In genomic region chr11:96282795-96283430, GRCm38 (mm10) we compare ENCODE assay signal across 11 mouse cellular contexts. TPM values are rescaled to one million over a fixed set of nuclear protein-coding genes. Genes with fewer than 3 reads are reported as not detected.
A peak's percentile ranks its signal among the peaks of the same experiment; 100 is the strongest.
DNase-seq lines count a peak whose midpoint lies in the region; ATAC-seq and TF ChIP-seq lines count a peak whose summit lies in the region.
"Had no signal": no experiment of that assay in that cellular context is flagged by ENCODE, and none has a peak within 500 bp of the region (broad histone marks: within the 10 kb centered on the region; RNA-seq: fewer than 3 reads in every experiment).

No protein-coding gene starts in this region.

- H3K79me2 ChIP-seq in heart, adult 2 months (replicated peaks; ENCODE audit: control insufficient read depth, insufficient read depth, low read length): no peaks in the 10 kb centered on the region

- no peak for ATAC-seq in heart, embryonic 15.5 days (replicated peaks; ENCODE audit: insufficient number of reproducible peaks, insufficient read depth, low FRiP score, low read depth)
- ATAC-seq in hindbrain, embryonic 13.5 days (ENCODE audit: low FRiP score): no peak
- ATAC-seq in limb, embryonic 14.5 days (ENCODE audit: low FRiP score, low read depth): no peak

- no peak for TF ChIP-seq CTCF in heart, adult 2 months (IDR thresholded peaks at IDR 0.05)

- H3K4me1 ChIP-seq in heart, embryonic 15.5 days (replicated peaks): peaks cover 32% of the 10 kb centered on the region
- H3K4me1 ChIP-seq in heart, adult 2 months (ENCODE audit: control insufficient read depth, insufficient read depth, low read length): peaks cover 1% of the 10 kb centered on the region; the same call in 1 of the 2 replicates
- H3K4me1 ChIP-seq in hindbrain, embryonic 13.5 days (replicated peaks): peaks cover 3% of the 10 kb centered on the region
- H3K4me1 ChIP-seq in limb, embryonic 14.5 days (ENCODE audit: control insufficient read depth, insufficient read depth, low read length): peaks cover 4% of the 10 kb centered on the region; the same call in 1 of the 2 replicates
- H3K4me1 ChIP-seq in forebrain, embryonic 10.5 days: peaks cover 36% of the 10 kb centered on the region

- peak overlapping the region; percentile 68 for H3K4me2 ChIP-seq in heart, embryonic 15.5 days
- peak overlapping the region; percentile 54 for H3K4me2 ChIP-seq in hindbrain, embryonic 13.5 days
- peak overlapping the region; percentile 18; the same call in 1 of the 2 replicates for H3K4me2 ChIP-seq in limb, embryonic 14.5 days (replicated peaks; ENCODE audit: low read depth, low read length, severe bottlenecking)

- no peak for DNase-seq in heart, adult 2 months
- peak; percentile 82 for DNase-seq in ES-CJ7 (ENCODE audit: low read depth, low spot score)
- DNase-seq in limb, embryonic 14.5 days (ENCODE audit: low spot score): no peak
- DNase-seq in B cell, adult 2 months: no peak
- DNase-seq in forebrain, embryonic 10.5 days (ENCODE audit: extremely low spot score, low spot score): no peak
- DNase-seq in natural killer cell, adult 2 months (ENCODE audit: low spot score in 2 of 2): no peak

- peak overlapping the region; percentile 50 for H3K4me3 ChIP-seq in heart, embryonic 15.5 days
- no peak overlapping the region for H3K4me3 ChIP-seq in heart, adult 2 months
- peak overlapping the region; percentile 48 for H3K4me3 ChIP-seq in hindbrain, embryonic 13.5 days
- peak overlapping the region; percentile 17 for H3K4me3 ChIP-seq in limb, embryonic 14.5 days (replicated peaks; ENCODE audit: low read length)
- no peak overlapping the region for H3K4me3 ChIP-seq in forebrain, embryonic 10.5 days

- no peak overlapping the region for H3K27ac ChIP-seq in heart, embryonic 15.5 days
- no peak overlapping the region for H3K27ac ChIP-seq in heart, adult 2 months
- H3K27ac ChIP-seq in hindbrain, embryonic 13.5 days: peak overlapping the region; percentile 95
- H3K27ac ChIP-seq in limb, embryonic 14.5 days (replicated peaks; ENCODE audit: low read depth, low read length): no peak overlapping the region
- no peak overlapping the region for H3K27ac ChIP-seq in forebrain, embryonic 10.5 days

- intact Hi-C loops in heart, adult 2 months (cut with DNase I): loop anchor here (10.0 kb wide), 2 partner anchors 278 to 442 kb away; partner anchors contain the start of gene Igf2bp1

- WGBS in heart, embryonic 15.5 days: under 1% methylated on average over 49 of the region's 49 CpGs
- 3% methylated on average over 49 of the region's 49 CpGs for WGBS in heart, adult 2 months
- WGBS in hindbrain, embryonic 13.5 days: under 1% methylated on average over 49 of the region's 49 CpGs
- under 1% methylated on average over 48 of the region's 49 CpGs for WGBS in limb, embryonic 14.5 days
- under 1% methylated on average over 49 of the region's 49 CpGs for WGBS in forebrain, embryonic 10.5 days

- TF ChIP-seq POLR2A in heart, adult 2 months (IDR thresholded peaks at IDR 0.05; ENCODE audit: insufficient read depth, low read depth, low read length): no peak
- TF ChIP-seq POLR2A in limb, embryonic 14.5 days (IDR thresholded peaks at IDR 0.05; ENCODE audit: borderline replicate concordance, extremely low read depth, insufficient read depth, insufficient read length): no peak

- H3K9ac ChIP-seq in heart, embryonic 15.5 days: no peak overlapping the region
- no peak overlapping the region for H3K9ac ChIP-seq in heart, adult 2 months (ENCODE audit: low read depth, low read length)
- H3K9ac ChIP-seq in hindbrain, embryonic 13.5 days: peak overlapping the region; percentile 84
- H3K9ac ChIP-seq in limb, embryonic 14.5 days (ENCODE audit: low read depth, low read length, severe bottlenecking): no peak overlapping the region

- no peaks in the 10 kb centered on the region for H3K9me3 ChIP-seq in heart, embryonic 15.5 days (replicated peaks)
- H3K9me3 ChIP-seq in hindbrain, embryonic 13.5 days: no peaks in the 10 kb centered on the region
- no peaks in the 10 kb centered on the region for H3K9me3 ChIP-seq in limb, embryonic 14.5 days (ENCODE audit: control insufficient read depth, low read length)
- H3K9me3 ChIP-seq in forebrain, embryonic 10.5 days: no peaks in the 10 kb centered on the region

- H3K27me3 ChIP-seq in heart, embryonic 15.5 days: peaks cover 98% of the 10 kb centered on the region
- H3K27me3 ChIP-seq in heart, adult 2 months (ENCODE audit: control insufficient read depth, insufficient read depth, low read length): peaks cover 54% of the 10 kb centered on the region
- H3K27me3 ChIP-seq in hindbrain, embryonic 13.5 days: peaks cover 93% of the 10 kb centered on the region
- H3K27me3 ChIP-seq in limb, embryonic 14.5 days (ENCODE audit: control insufficient read depth, insufficient read depth, low read length): peaks cover 98% of the 10 kb centered on the region
- H3K27me3 ChIP-seq in forebrain, embryonic 10.5 days (ENCODE audit: poor library complexity, severe bottlenecking): peaks cover 100% of the 10 kb centered on the region

- H3K36me3 ChIP-seq in heart, embryonic 15.5 days: no peaks in the 10 kb centered on the region
- H3K36me3 ChIP-seq in heart, adult 2 months (ENCODE audit: control insufficient read depth, insufficient read depth, low read length): no peaks in the 10 kb centered on the region
- H3K36me3 ChIP-seq in hindbrain, embryonic 13.5 days: no peaks in the 10 kb centered on the region
- H3K36me3 ChIP-seq in limb, embryonic 14.5 days (ENCODE audit: control insufficient read depth, insufficient read depth, low read length): no peaks in the 10 kb centered on the region
- no peaks in the 10 kb centered on the region for H3K36me3 ChIP-seq in forebrain, embryonic 10.5 days (replicated peaks)

- no peak for TF ChIP-seq EP300 in heart, adult 2 months (IDR thresholded peaks at IDR 0.05; ENCODE audit: insufficient read depth, low read depth, low read length)

RNA-seq across cellular contexts. Expression of gene Hoxb8, which starts 1.2 kb away (rescaled TPM):
- polyA plus RNA-seq in heart, embryonic 15.5 days (2015; fragmentation: Nextera tagmentation; extraction: Ambion mirVana): 0.08 TPM in 1 of 2 replicates, not detected in the other
- total RNA-seq in heart, adult 2 months (2021): not detected
- polyA plus RNA-seq in heart, adult 2 months (2012; rRNA removed): not detected in 2 replicates
- polyA plus RNA-seq in hindbrain, embryonic 13.5 days (2015; fragmentation: Nextera tagmentation; extraction: Ambion mirVana): 19.2 and 27.2 TPM in 2 replicates
- 2.1 and 2.3 TPM in 2 replicates for polyA plus RNA-seq in limb, embryonic 14.5 days (2012; rRNA removed)
- 0.10 and 0.43 TPM in 2 replicates for polyA plus RNA-seq in limb, embryonic 14.5 days (2014; fragmentation: Nextera tagmentation; extraction: Ambion mirVana)
- polyA plus RNA-seq in forebrain, embryonic 10.5 days (2016; fragmentation: Nextera tagmentation; extraction: Ambion mirVana): not detected in 2 replicates
- total RNA-seq: MEL had no signal
- polyA plus RNA-seq: heart, embryonic 14.5 days; liver, embryonic 16.5 days had no signal

RNA-seq across cellular contexts. Expression of gene Hoxb7, which starts 3.5 kb away (rescaled TPM):
- polyA plus RNA-seq in heart, embryonic 15.5 days (2015; fragmentation: Nextera tagmentation; extraction: Ambion mirVana): 0.25 and 0.32 TPM in 2 replicates
- total RNA-seq in heart, adult 2 months (2021): not detected
- polyA plus RNA-seq in heart, adult 2 months (2012; rRNA removed): not detected in 2 replicates
- polyA plus RNA-seq in hindbrain, embryonic 13.5 days (2015; fragmentation: Nextera tagmentation; extraction: Ambion mirVana): 21.5 and 33.2 TPM in 2 replicates
- polyA plus RNA-seq in limb, embryonic 14.5 days (2012; rRNA removed): 2.0 and 2.7 TPM in 2 replicates
- polyA plus RNA-seq in limb, embryonic 14.5 days (2014; fragmentation: Nextera tagmentation; extraction: Ambion mirVana): 2.2 and 4.4 TPM in 2 replicates
- not detected in 2 replicates for polyA plus RNA-seq in forebrain, embryonic 10.5 days (2016; fragmentation: Nextera tagmentation; extraction: Ambion mirVana)
- total RNA-seq: MEL had no signal
- polyA plus RNA-seq: heart, embryonic 14.5 days had no signal

RNA-seq across cellular contexts. Expression of gene Hoxb6, which starts 9.4 kb away (rescaled TPM):
- 0.49 and 1.2 TPM in 2 replicates for polyA plus RNA-seq in heart, embryonic 15.5 days (2015; fragmentation: Nextera tagmentation; extraction: Ambion mirVana)
- total RNA-seq in heart, adult 2 months (2021): not detected
- not detected in 2 replicates for polyA plus RNA-seq in heart, adult 2 months (2012; rRNA removed)
- 81.9 and 132 TPM in 2 replicates for polyA plus RNA-seq in hindbrain, embryonic 13.5 days (2015; fragmentation: Nextera tagmentation; extraction: Ambion mirVana)
- polyA plus RNA-seq in limb, embryonic 14.5 days (2012; rRNA removed): 2.2 and 2.8 TPM in 2 replicates
- 0.30 and 0.61 TPM in 2 replicates for polyA plus RNA-seq in limb, embryonic 14.5 days (2014; fragmentation: Nextera tagmentation; extraction: Ambion mirVana)
- polyA plus RNA-seq in forebrain, embryonic 10.5 days (2016; fragmentation: Nextera tagmentation; extraction: Ambion mirVana): not detected in 2 replicates
- total RNA-seq: MEL had no signal
- polyA plus RNA-seq: heart, embryonic 14.5 days had no signal

RNA-seq across cellular contexts. Expression of gene Hoxb9, which starts 11.7 kb away (rescaled TPM):
- polyA plus RNA-seq in heart, embryonic 15.5 days (2015; fragmentation: Nextera tagmentation; extraction: Ambion mirVana): 0.06 TPM in 1 of 2 replicates, not detected in the other
- total RNA-seq in heart, adult 2 months (2021): not detected
- polyA plus RNA-seq in heart, adult 2 months (2012; rRNA removed): not detected in 2 replicates
- polyA plus RNA-seq in hindbrain, embryonic 13.5 days (2015; fragmentation: Nextera tagmentation; extraction: Ambion mirVana): 4.8 and 7.2 TPM in 2 replicates
- 3.2 and 4.4 TPM in 2 replicates for polyA plus RNA-seq in limb, embryonic 14.5 days (2012; rRNA removed)
- polyA plus RNA-seq in limb, embryonic 14.5 days (2014; fragmentation: Nextera tagmentation; extraction: Ambion mirVana): 1.1 and 1.2 TPM in 2 replicates
- not detected in 2 replicates for polyA plus RNA-seq in forebrain, embryonic 10.5 days (2016; fragmentation: Nextera tagmentation; extraction: Ambion mirVana)
- total RNA-seq: MEL had no signal
- polyA plus RNA-seq: heart, embryonic 14.5 days; liver, embryonic 16.5 days had no signal

RNA-seq across cellular contexts. Expression of gene Hoxb5, which starts 20.2 kb away (rescaled TPM):
- 1.4 and 3.3 TPM in 2 replicates for polyA plus RNA-seq in heart, embryonic 15.5 days (2015; fragmentation: Nextera tagmentation; extraction: Ambion mirVana)
- under 1 TPM in 1 of 2 experiments, not detected in 1; 0.18 TPM for total RNA-seq in heart, adult 2 months (2021)
- polyA plus RNA-seq in heart, adult 2 months (2012; rRNA removed): 0.20 and 0.23 TPM in 2 replicates
- 196 and 216 TPM in 2 replicates for polyA plus RNA-seq in hindbrain, embryonic 13.5 days (2015; fragmentation: Nextera tagmentation; extraction: Ambion mirVana)
- polyA plus RNA-seq in limb, embryonic 14.5 days (2012; rRNA removed): 1.8 TPM in 2 replicates
- 0.51 and 0.85 TPM in 2 replicates for polyA plus RNA-seq in limb, embryonic 14.5 days (2014; fragmentation: Nextera tagmentation; extraction: Ambion mirVana)
- polyA plus RNA-seq in forebrain, embryonic 10.5 days (2016; fragmentation: Nextera tagmentation; extraction: Ambion mirVana): not detected in 2 replicates
- total RNA-seq: MEL had no signal

Comparison
In these comparisons a context has a peak if more than half of its experiments do, and no peak if none do; other contexts are left out.
1. H3K4me3 ChIP-seq: peak in heart, embryonic 15.5 days (single experiment), hindbrain, embryonic 13.5 days (single experiment) and limb, embryonic 14.5 days (single experiment); none in heart, adult 2 months (single experiment) and forebrain, embryonic 10.5 days (single experiment).
2. H3K4me2 ChIP-seq: peak in every context shown above with its lines; median percentile 68 in heart, embryonic 15.5 days; 54 in hindbrain, embryonic 13.5 days; 18 in limb, embryonic 14.5 days.
3. RNA of gene Hoxb6, which starts 9.4 kb away (polyA plus RNA-seq): 81.9 to 132 TPM in hindbrain, embryonic 13.5 days; 0.30 to 2.8 TPM in limb, embryonic 14.5 days, 0.49 to 1.2 TPM in heart, embryonic 15.5 days, not detected in heart, adult 2 months and not detected in forebrain, embryonic 10.5 days; every median in the first group is over 10 times any median in the second.